Mouse (Mus musculus): Measurements from ENCODE around the gene Ptprt. TPM values are rescaled to one million over a fixed set of nuclear protein-coding genes. Genes with fewer than 3 reads are reported as not detected.

Gene Ptprt
- polyA plus RNA-seq, 1 experiment from 2014 or later = 0.05 TPM

DNA sequence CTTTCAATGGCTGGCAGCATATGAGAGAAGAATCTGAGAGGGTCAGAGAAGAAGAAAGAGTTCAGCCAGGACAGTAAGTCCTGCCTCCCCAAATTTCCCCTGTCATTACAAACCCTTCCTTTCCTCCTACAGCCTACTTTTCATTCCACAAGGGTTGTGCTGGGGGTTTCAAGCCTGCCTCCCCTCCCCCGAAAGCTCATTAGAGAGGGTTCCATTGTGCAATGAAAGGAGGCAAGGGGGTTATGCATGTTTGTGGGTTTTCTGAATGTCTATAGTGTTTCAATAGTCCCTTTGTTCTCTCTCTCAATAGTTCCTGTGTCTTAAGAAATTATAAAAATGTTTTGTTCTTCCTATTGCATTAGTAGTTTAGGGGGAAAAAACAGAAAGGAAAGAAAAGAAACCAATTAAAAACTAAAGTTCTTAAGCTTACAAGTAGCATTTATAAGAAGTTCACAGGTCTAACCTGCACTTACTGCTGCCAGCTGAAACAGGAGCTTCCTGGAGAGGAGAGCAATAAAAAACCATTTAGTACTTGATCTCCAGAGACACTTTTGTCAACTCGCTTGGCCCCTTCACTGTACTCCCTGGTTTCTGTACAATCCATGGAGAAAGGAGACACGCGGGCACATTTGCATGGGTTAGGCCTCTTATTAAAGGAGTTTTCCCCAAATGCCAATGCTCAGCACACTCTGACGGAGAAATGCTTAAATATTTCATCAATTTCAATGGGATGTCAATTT, 247.7 kb downstream of the Ptprt start:
- H3K4me3 ChIP-seq (ENCODE audit: low read depth, low read length) = no peak overlapping the region
- no peak for ATAC-seq (ENCODE audit: low read depth)

DNA sequence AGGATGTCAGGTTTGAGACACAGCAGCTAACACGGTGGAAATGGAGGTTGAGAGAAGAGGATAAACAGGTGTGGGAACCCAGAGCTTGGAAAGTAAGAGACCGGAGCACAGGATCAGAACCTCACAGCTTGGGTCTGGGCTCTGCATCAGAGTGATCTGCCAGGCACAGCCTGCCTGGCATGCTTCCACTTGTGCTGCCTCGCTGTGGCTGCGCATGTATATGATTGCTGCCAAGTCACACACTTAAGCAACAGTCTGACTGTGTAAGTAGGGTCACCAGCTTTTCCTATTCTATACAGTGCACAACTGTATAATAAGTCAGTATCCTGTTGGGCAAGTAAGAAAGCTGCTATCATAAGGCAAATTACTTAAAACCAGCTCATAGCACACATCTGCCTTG, 249.9 kb downstream of the Ptprt start:
- WGBS (ENCODE audit: insufficient replicate concordance) = 67% methylated on average over 4 of the region's 4 CpGs
- no peaks in the 10 kb centered on the region for H3K4me1 ChIP-seq (ENCODE audit: control insufficient read depth, low read depth, low read length)

More for the DNA sequence above, 247.7 kb downstream of the Ptprt start:
- H3K9me3 ChIP-seq (replicated peaks; ENCODE audit: control insufficient read depth, low read length) = no peaks in the 10 kb centered on the region
- no peak overlapping the region for H3K27ac ChIP-seq (ENCODE audit: low read length)
- 61% methylated on average over 5 of the region's 5 CpGs for WGBS (ENCODE audit: insufficient replicate concordance)
- no peak overlapping the region for H3K4me2 ChIP-seq (ENCODE audit: low read depth, low read length)
- no peaks in the 10 kb centered on the region for H3K4me1 ChIP-seq (ENCODE audit: control insufficient read depth, low read depth, low read length)
- no peak overlapping the region for H3K9ac ChIP-seq (ENCODE audit: low read depth, low read length)
- no peaks in the 10 kb centered on the region for H3K36me3 ChIP-seq (ENCODE audit: control insufficient read depth, insufficient read depth)
- H3K27me3 ChIP-seq (ENCODE audit: control insufficient read depth, insufficient read depth, low read depth, low read length) = no peaks in the 10 kb centered on the region

DNA sequence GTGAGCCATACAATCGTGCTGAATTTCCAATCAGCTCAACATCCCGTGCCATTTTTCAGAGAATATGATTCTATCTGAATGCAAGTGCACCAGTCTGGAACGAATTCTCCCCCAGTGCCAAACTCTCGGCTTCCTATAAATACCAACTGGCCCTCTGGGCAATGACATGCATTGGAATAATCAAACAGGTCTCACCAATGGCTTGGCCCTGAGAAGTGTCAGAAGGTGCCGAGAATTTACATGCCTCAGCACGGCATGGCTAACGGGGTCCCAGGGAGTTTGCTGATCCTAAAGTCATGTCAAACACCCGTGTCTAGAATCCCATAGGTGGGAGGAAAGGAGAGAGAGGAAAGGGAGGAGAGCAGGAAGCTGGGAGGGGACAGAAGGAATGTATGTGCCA, 251.7 kb downstream of the Ptprt start:
- ATAC-seq (ENCODE audit: low read depth) = no peak
- H3K4me3 ChIP-seq (ENCODE audit: low read depth, low read length) = no peak overlapping the region
- H3K4me1 ChIP-seq (ENCODE audit: control insufficient read depth, low read depth, low read length) = no peaks in the 10 kb centered on the region
- no peaks in the 10 kb centered on the region for H3K36me3 ChIP-seq (ENCODE audit: control insufficient read depth, insufficient read depth)
- H3K4me2 ChIP-seq (ENCODE audit: low read depth, low read length) = no peak overlapping the region
- H3K27ac ChIP-seq (ENCODE audit: low read length) = no peak overlapping the region
- no peaks in the 10 kb centered on the region for H3K9me3 ChIP-seq (replicated peaks; ENCODE audit: control insufficient read depth, low read length)
- 61% methylated on average over 8 of the region's 8 CpGs for whole genome bisulfite sequencing (ENCODE audit: insufficient replicate concordance)
- no peak overlapping the region for H3K9ac ChIP-seq (ENCODE audit: low read depth, low read length)
- H3K27me3 ChIP-seq (ENCODE audit: control insufficient read depth, insufficient read depth, low read depth, low read length) = no peaks in the 10 kb centered on the region

More for the DNA sequence above, 249.9 kb downstream of the Ptprt start:
- Histone ChIP-seq H3K27ac (ENCODE audit: low read length) (no peak overlapping the region), H3K27me3 (ENCODE audit: control insufficient read depth, insufficient read depth, low read depth, low read length) (no peaks in the 10 kb centered on the region), H3K9ac (ENCODE audit: low read depth, low read length) (no peak overlapping the region), H3K4me3 (ENCODE audit: low read depth, low read length) (no peak overlapping the region), H3K36me3 (ENCODE audit: control insufficient read depth, insufficient read depth) (no peaks in the 10 kb centered on the region), H3K4me2 (ENCODE audit: low read depth, low read length) (no peak overlapping the region), H3K9me3 (replicated peaks; ENCODE audit: control insufficient read depth, low read length) (no peaks in the 10 kb centered on the region)
- ATAC-seq (ENCODE audit: low read depth) = no peak

DNA sequence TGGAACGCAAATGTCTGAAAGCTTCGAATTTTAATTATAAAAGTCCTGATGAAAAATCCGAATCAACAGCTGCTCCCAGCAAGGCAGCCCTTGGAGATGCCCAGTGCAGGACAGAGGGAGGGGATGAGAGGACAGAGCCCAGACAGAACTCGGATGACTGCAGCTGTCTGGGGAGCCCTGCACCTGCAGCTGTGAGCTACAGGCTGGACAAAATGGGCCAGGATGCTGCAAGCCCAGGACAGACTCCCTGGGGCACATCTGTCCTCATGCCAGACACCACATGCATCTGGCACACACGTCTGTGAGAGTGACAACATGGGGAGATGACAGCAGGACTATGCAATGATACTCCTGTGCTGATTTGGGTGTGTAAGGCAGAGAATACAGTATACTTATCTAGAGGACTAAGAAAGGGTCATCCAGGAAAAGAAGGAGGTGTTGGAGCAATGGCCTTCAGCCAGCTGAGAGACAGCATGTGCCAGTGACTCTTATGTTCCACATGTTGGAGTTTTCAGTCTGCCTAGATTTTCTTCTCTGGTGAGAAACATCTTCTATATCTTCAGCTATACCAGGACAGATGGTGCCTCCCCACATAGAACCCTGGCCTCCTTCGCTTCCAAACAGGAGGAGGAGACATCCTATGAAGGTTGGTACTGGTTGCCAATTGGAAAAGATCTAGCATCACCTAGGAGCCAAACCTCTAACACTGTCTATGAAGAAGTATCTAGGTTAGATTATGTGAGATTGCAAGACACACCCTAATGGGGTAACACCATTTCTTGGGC, 259.4 kb downstream of the Ptprt start:
- WGBS (ENCODE audit: insufficient replicate concordance) = 47% methylated on average over 6 of the region's 6 CpGs

DNA sequence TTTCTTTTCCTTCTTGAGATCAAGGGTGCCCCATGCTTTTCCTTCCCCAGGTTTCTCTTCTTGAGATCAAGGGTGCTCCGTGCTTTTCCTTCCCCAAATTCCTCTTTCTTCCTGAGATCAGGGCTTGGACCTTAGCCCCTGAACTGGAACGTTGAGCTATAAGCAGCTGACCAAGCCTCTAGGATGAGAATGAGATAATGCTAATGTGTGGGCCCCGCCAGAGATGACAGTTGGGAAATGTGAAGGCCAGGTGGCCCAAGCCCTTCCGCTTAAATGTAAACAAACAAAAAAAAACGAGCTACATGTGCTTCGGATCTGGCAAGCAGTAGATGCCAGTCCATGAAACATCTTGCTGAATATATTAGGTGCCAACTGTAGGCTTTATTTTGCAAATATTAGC, 266.3 kb downstream of the Ptprt start:
- Histone ChIP-seq H3K27me3 (ENCODE audit: control insufficient read depth, insufficient read depth, low read depth, low read length) (no peaks in the 10 kb centered on the region), H3K36me3 (ENCODE audit: control insufficient read depth, insufficient read depth) (no peaks in the 10 kb centered on the region), H3K9ac (ENCODE audit: low read depth, low read length) (no peak overlapping the region), H3K4me2 (ENCODE audit: low read depth, low read length) (no peak overlapping the region), H3K4me3 (ENCODE audit: low read depth, low read length) (no peak overlapping the region), H3K4me1 (ENCODE audit: control insufficient read depth, low read depth, low read length) (no peaks in the 10 kb centered on the region), H3K27ac (ENCODE audit: low read length) (no peak overlapping the region), H3K9me3 (replicated peaks; ENCODE audit: control insufficient read depth, low read length) (no peaks in the 10 kb centered on the region)
- 44% methylated on average over 6 of the region's 6 CpGs for WGBS (ENCODE audit: insufficient replicate concordance)
- no peak for ATAC-seq (ENCODE audit: low read depth)

More for the DNA sequence above, 259.4 kb downstream of the Ptprt start:
- ATAC-seq (ENCODE audit: low read depth) = no peak
- Histone ChIP-seq H3K9ac (ENCODE audit: low read depth, low read length) (no peak overlapping the region), H3K27ac (ENCODE audit: low read length) (no peak overlapping the region), H3K27me3 (ENCODE audit: control insufficient read depth, insufficient read depth, low read depth, low read length) (no peaks in the 10 kb centered on the region), H3K4me3 (ENCODE audit: low read depth, low read length) (no peak overlapping the region), H3K36me3 (ENCODE audit: control insufficient read depth, insufficient read depth) (no peaks in the 10 kb centered on the region), H3K4me2 (ENCODE audit: low read depth, low read length) (no peak overlapping the region), H3K9me3 (replicated peaks; ENCODE audit: control insufficient read depth, low read length) (no peaks in the 10 kb centered on the region; the same call in 1 of the 2 replicates), H3K4me1 (ENCODE audit: control insufficient read depth, low read depth, low read length) (no peaks in the 10 kb centered on the region)

DNA sequence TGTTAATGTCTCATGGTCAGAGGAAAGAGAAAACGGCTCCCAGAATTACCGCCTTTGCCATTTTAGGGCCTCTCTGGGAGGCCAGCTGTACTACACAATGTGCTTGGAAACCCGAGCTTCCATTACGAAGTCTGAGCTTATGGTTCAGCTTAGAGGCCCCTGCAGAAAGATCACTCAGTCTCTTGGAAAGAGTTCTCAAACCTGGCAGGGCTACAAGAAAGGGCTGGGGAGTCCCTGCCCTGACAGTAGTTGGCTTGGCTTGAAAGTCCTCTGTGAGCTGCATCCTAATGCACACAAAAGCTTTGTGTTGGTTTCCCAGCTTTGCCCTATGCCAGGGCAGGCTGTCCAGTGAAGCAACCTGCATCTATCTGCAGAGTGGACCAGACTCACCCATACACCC, 269.1 kb downstream of the Ptprt start:
- Histone ChIP-seq H3K4me3 (ENCODE audit: low read depth, low read length) (no peak overlapping the region), H3K9me3 (replicated peaks; ENCODE audit: control insufficient read depth, low read length) (no peaks in the 10 kb centered on the region), H3K27me3 (ENCODE audit: control insufficient read depth, insufficient read depth, low read depth, low read length) (no peaks in the 10 kb centered on the region), H3K27ac (ENCODE audit: low read length) (no peak overlapping the region), H3K4me2 (ENCODE audit: low read depth, low read length) (no peak overlapping the region), H3K9ac (ENCODE audit: low read depth, low read length) (no peak overlapping the region), H3K36me3 (ENCODE audit: control insufficient read depth, insufficient read depth) (no peaks in the 10 kb centered on the region), H3K4me1 (ENCODE audit: control insufficient read depth, low read depth, low read length) (no peaks in the 10 kb centered on the region)
- WGBS (ENCODE audit: insufficient replicate concordance) = 62% methylated on average over 4 of the region's 4 CpGs
- ATAC-seq (ENCODE audit: low read depth) = no peak

DNA sequence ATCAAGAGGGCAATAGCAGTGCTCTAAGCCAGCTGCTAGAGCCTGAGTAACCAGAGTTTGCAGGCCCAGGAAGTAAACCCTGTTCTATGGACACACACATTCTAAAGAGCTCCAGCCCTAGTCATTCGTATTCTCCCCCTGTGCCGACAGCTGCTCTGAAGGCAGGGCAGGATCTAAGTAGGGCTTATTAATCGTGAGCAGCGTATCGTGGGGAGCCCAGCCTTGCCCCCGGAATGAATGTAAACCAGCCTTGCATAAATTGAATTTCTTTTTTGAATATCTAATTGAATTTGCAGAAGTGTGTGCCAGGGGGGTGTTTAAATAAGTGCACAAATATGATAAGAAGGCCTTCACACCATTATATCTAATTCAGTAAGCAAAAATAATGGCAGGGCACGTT, 283.6 kb downstream of the Ptprt start:
- WGBS (ENCODE audit: insufficient replicate concordance) = 59% methylated on average over 7 of the region's 7 CpGs
- Histone ChIP-seq H3K4me2 (ENCODE audit: low read depth, low read length) (no peak overlapping the region), H3K27ac (ENCODE audit: low read length) (no peak overlapping the region), H3K27me3 (ENCODE audit: control insufficient read depth, insufficient read depth, low read depth, low read length) (no peaks in the 10 kb centered on the region), H3K4me1 (ENCODE audit: control insufficient read depth, low read depth, low read length) (no peaks in the 10 kb centered on the region), H3K4me3 (ENCODE audit: low read depth, low read length) (no peak overlapping the region), H3K9me3 (replicated peaks; ENCODE audit: control insufficient read depth, low read length) (no peaks in the 10 kb centered on the region), H3K9ac (ENCODE audit: low read depth, low read length) (no peak overlapping the region), H3K36me3 (ENCODE audit: control insufficient read depth, insufficient read depth) (no peaks in the 10 kb centered on the region)
- ATAC-seq (ENCODE audit: low read depth) = no peak

DNA sequence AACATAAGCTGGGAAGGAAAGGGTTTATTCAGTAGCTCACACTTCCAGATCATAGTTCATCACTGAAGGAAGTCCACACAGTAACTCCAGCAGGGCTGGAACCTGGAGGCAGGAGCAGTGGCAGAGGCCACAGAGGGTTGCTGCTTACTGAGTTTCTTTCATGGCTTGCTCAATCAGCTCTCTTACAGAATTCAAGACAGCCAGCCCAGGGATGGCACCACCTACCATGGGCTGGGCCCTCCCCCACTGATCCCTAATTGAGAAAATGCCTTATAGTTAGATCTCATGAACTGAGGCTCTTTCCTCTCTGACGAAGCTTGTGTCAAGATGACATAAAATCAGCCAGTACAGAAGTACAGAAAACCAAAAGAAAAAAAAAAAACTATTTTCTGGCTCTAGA, 311.9 kb downstream of the Ptprt start:
- ATAC-seq (ENCODE audit: low read depth) = no peak
- Histone ChIP-seq H3K27me3 (ENCODE audit: control insufficient read depth, insufficient read depth, low read depth, low read length) (no peaks in the 10 kb centered on the region), H3K4me2 (ENCODE audit: low read depth, low read length) (no peak overlapping the region), H3K27ac (ENCODE audit: low read length) (no peak overlapping the region), H3K9ac (ENCODE audit: low read depth, low read length) (no peak overlapping the region), H3K4me1 (ENCODE audit: control insufficient read depth, low read depth, low read length) (no peaks in the 10 kb centered on the region), H3K9me3 (replicated peaks; ENCODE audit: control insufficient read depth, low read length) (no peaks in the 10 kb centered on the region; the same call in 1 of the 2 replicates), H3K4me3 (ENCODE audit: low read depth, low read length) (no peak overlapping the region), H3K36me3 (ENCODE audit: control insufficient read depth, insufficient read depth) (no peaks in the 10 kb centered on the region)
- 40% methylated on average over 1 of the region's 1 CpGs for WGBS (ENCODE audit: insufficient replicate concordance)

DNA sequence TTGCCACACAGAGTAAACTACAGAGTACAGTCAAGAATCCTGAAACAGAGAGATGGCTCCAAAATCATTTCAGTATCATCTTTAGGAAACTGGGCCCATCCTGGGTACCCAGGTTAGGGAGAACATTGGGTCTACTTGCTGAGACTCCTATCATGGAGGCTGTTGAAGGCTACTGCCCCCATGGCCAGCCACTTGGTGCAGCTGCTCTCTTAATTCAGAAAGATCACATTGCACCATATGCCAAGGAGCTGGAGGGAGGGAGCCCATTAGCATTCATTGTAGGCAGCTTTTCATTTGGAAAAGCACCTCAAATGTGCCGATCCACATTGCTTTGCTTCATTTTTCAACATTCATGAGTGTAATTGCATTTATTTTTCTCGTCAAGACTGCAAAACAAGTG, 319.1 kb downstream of the Ptprt start:
- WGBS (ENCODE audit: insufficient replicate concordance) = 32% methylated on average over 2 of the region's 2 CpGs
- no peak for ATAC-seq (ENCODE audit: low read depth)
- Histone ChIP-seq H3K4me2 (ENCODE audit: low read depth, low read length) (no peak overlapping the region), H3K27me3 (ENCODE audit: control insufficient read depth, insufficient read depth, low read depth, low read length) (no peaks in the 10 kb centered on the region), H3K4me3 (ENCODE audit: low read depth, low read length) (no peak overlapping the region), H3K4me1 (ENCODE audit: control insufficient read depth, low read depth, low read length) (no peaks in the 10 kb centered on the region), H3K9me3 (replicated peaks; ENCODE audit: control insufficient read depth, low read length) (no peaks in the 10 kb centered on the region), H3K9ac (ENCODE audit: low read depth, low read length) (no peak overlapping the region), H3K27ac (ENCODE audit: low read length) (no peak overlapping the region), H3K36me3 (ENCODE audit: control insufficient read depth, insufficient read depth) (no peaks in the 10 kb centered on the region)

Measured in liver, embryonic 16.5 days (tissue).